Mouse (Mus musculus) adrenal gland, postnatal 4 days (tissue): Measurements from ENCODE around the gene Trim47. TPM values are rescaled to one million over a fixed set of nuclear protein-coding genes. Genes with fewer than 3 reads are reported as not detected.
A peak's percentile ranks its signal among the peaks of the same experiment; 100 is the strongest.
"Not testable (repeated sequence)": the region's sequence is repeated elsewhere in the genome, so short reads cannot be mapped to it uniquely, and the experiment has no call there.

Source experiments
- DNase-seq, 2 experiments: peaks; one replicate each; pipeline ENCODE4 v3.0.0; 2021 to 2022; ENCODE audit warnings: low spot score in 2 of 2, mixed read lengths in 2 of 2
- total RNA-seq, 2 experiments: library from RNA; stranded (reverse); gene quantifications; 2 replicates each; pipeline ENCODE4 v1.2.3; 2021

Trim47 gene
- total RNA-seq, 2 experiments from 2014 or later, result 21.3 to 23.9 TPM

DNA sequence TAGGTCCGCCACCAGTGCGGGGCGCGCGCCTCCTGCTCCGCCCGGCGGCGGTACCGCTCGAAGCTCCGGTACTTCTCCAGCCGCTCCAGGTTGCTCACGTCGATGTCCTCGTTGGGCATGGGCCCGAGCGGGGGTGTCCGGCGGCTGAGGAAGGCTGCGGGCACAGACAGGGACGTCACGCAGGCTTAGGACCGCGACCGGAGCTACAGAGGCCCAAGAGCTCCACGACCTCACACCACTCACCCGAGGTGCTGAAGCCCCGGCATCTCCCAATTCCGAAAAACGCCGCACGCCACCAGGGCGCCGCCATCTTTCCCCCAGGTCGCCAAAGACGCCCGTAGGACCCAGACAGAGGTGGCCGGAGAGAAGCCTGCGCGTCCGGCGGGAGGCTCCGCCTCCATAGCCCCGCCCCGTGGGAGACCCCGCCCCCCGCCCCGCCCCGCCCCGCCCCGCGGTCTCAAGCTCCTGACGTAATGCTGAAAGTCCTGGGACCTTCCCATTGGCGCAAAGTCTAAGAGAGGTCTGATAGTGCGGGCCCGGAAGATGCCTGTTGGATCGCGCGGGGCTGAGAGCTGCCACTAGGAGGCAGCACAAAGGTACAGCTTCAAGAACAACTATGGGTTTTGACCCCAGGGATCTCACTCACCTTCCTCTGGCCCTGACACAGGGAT is 11.6 kb upstream of the Trim47 start, which contains the start of gene Mrpl38:
TSS of gene Mrpl38 (minus strand) at position 401 of the 671 bp plus-strand sequence.
- peak; percentile 78 for DNase-seq

DNA sequence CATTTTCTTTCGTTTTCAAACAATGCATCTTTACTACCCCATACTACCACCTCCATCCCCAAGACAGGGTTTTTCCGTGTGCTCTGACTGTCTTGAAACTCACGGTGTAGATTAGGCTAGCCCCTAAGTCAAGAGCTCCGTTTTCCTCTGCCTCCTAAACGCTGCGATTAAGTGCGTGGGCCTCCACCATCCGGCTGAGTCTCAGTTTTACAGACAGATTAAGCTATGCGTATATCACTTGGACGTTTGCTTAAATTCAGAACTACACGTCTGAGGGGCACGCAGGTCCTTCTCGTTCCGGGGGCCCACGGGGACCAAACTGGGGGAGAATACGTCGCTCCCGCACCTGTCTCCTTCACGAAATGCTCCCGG is 11.1 kb upstream of the Trim47 start:
- no peak for DNase-seq

DNA sequence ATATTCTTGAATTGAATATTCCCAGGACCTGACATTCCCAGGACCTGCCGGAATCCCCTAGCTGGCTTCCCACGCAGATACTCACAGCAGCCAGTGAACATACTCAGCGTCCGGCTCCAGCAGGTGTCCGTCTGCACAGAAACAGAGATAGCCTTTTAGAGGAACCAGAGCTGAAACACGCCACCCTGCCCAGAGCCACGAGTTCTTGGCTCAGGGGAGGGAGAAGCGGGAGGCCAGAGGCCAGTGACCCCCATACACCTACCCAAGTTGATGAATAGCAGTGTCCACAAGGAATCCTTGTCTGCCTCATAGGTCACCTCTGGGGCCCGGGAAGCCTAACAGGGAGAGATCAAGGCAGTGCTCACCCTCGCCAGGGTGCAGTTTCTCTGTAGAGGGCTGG is 7.2 kb upstream of the Trim47 start:
- DNase-seq, result no peak

DNA sequence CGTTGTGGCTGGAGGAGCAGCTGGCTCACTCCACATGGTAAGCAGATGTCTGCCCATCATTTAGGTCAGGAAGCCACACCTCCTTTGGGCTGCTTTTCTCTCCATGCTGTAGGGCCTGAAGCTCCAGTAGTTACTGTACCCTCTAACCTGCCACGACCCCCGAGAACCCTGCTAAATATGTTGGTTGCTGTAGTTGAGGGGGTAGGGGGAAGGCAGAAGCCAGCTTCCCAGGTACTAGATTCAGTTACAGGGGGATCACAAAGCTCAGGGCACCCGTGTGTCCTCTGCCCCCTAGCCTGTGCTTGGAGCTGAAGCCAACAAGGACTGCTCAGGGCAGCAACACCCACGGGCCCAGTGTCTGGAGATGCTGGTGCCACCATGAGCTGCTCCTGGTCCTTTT is 6.5 kb upstream of the Trim47 start:
- DNase-seq, result no peak

DNA sequence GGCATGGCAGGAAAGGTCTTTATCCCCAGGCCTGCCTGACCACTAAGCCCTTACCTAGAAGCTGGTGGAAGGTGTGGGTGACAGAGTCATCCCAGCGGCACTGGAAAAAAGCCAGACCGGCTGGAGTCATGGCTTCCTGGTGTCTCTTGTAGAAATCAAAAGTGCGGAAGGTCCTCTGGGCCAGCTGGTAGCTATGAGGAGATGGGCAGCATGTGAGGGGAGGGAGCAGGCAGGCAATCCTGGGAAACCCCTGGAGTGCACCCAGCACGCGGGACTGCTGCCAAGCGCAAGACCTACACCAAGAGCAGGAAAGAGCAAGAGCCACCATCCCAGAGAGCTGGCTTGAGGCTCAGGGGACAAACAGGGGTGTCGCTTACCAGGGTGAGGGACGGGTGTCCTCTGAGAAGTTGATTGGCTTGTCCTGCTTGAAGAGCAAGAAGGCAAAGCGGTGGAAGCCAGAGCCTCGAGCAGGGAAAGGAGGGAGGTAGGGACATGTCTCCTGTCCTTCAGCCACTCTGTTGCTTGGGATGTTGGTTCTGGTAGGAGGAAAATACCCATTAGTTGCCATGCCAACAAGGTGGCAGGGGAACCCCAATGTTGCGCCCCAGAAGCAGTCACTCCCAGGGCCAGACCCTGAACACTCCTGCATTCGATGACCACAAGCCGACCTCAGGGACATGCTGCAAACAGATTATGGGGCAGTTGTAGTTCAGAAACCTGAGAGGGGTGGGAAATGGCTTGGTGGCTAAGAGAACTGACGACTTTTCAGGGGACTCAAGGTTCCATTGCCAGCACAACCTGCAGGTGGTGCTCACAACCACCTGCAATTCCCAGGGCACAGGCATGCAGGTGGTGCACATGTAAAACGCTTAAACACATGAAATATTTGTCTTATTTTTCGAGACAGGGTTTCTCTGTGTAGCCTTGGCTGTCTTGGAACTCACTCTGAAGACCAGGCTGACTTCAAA is 5.6 kb upstream of the Trim47 start:
- no peak for DNase-seq

DNA sequence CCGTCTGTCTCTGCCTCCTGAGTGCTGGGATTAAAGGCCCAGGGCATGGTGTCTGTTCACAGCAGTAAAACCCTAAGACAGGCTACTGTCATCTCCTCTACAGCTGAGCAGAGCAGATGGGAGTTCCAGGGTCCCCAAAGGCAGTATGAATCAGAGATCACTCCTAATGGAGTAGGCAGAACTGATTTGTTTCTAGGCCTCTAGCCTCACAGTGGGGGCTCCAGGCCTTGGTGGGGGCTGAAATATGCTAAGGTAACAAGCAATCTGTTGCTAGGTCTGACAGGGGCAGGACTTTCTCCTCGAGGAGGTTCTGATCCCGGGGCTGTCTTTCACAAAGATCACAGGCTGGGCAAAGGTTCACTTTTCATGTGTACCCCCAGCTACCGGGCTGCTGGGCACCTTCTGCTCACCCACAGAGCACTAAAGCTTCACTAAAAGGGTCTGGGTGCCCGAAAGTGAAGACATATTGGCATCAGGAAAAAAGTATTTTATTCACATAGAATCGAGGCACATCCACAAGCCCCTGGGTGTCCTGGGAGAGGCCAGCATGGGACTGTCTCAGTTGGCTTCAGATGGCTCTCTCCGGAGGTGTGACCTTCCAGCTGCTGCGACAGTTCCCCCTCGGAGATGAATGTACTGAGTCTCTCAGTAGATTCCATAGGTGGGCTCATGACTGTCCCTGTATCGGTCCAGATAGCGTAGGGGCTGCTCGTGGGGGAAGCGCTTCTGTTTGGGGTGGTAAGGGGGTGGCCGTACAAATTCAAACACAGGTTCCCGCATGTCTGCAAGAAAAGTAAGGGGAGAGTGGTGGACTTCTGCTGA is 4.5 kb upstream of the Trim47 start:
- DNase-seq, result no peak

DNA sequence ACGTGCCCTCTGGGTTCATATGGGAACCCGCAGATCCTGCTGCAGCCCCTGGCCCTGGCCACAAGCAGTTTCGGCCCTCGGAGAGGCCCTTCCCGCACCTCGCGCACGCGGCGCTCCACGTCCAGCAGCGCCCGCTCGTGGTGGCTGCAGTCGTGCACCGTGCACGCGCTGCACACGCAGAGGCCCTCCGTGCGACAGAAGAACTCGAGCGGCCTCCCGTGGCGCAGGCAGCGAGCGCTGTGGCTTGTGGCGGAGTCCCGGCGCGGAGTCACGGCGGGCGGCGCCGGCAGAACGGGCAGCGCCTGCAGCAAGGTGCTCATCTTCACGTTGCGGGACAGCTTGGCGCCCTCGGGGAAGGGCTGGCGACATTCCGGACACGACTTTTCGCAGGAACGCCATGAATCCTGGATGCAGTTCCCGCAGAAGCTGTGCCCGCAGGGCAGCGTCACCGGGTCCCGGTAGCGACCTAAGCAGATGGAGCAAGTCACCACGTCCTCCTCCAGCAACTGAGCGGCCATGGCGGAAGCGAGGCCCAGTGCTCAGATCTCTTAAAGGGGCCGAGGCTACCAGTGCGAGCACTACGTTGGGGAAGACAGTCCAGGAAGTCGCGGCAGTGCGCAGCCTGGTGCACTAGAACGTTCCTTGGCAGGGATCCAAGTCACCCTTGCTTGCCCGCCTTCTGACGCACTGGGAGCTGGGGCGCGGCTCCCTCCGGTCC is 3.6 kb upstream of the Trim47 start, which contains the start of gene Trim65:
TSS of gene Trim65 (minus strand) at position 641 of the 718 bp plus-strand sequence.
- DNase-seq, result peak; percentile 68 to 74

DNA sequence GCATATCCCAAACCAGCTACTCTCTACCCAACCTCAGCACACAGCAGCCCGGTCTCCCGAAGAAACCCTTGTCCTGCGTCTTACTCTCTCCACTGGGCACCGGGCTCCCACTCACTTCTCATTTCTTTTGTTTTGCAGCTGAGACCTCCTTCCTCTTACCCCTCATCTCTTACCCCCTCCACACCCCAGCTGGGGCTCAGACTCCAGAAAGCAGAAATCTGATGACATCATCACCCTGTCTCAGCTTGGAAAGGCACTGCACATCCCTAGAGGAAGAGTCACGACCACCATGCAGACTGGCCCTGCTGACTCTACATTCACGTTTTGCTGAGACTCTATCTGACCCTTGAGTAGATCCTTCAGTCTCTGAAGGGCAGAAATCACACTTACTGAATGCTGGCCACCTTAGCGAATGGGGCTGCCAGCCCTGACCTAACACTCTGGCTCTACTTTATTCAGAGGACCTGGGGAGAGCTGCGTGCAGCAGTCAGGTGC is 3.0 kb upstream of the Trim47 start:
- no peak for DNase-seq

DNA sequence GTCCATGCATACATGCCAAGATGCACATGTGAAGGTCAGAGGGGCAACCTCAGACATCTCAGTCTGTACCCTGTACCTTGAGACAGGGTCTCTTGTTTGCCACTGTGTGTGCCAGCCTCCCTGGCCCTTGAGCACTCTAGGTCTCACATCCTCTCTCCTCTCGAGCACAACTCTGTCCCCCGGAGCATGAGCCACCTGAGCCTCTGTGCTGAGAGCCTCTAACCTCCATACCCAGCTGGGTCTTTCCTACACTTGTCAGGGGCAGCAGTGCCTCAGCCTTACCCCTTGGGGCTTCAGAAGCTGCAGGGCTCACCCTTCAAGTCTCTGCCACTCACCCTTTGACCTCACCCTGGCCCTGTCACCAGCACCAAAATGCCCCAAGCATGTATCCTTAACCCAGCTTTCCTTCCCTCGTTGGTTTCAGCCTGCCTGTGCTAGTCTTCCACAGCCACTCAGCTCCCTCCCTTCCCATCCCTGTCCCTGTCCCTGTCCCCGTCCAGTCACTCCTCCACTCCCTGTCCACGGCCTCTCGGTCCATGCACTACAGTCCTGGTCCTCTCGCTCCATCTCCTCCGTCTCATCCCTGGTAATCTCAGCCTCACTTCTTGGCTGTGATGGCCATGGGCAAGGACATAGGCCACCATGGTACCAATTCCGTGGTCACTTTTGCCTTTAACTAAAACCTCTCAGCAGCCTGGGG is 2.2 kb upstream of the Trim47 start:
- DNase-seq, result no peak

DNA sequence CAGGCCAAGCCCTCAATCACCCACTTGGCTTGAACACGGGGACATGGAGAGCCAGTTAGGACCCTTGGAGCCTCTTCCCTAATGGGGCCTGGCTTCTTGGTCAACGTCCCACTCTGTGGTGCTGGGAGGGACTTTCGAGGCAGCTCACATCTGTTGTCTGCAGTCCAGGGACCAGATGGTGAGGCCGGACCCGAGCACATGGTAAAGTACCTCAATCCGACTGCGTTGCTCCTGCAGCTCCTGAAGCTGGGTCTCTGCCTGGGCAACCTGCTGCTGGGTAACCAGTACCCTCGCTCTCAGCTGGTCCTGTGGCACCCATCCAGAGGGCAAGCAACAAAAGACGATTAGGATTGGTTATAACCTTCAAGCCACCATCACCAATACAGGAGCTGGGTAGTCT is 976 bp upstream of the Trim47 start:
- no peak for DNase-seq

DNA sequence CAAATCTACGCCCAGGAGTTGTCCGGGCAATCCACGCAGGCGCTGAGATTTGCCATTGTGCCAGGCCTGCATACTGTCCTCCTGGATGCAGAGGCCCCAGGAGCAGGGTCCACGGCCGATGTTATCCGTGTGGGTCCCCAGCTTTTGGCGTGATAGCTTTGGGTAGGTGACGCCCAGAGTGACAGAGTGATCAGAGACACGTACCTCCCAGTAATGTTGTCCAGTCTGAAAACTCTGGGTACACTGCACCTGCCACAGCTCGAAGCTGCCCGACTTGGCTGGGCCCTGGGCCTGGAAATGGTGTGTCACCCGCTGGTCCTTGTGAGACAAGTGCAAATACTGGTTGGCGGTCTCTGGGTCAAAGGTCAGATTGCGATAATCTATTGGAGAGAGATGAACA is 749 bp downstream of the Trim47 start:
- DNase-seq, result no peak

DNA sequence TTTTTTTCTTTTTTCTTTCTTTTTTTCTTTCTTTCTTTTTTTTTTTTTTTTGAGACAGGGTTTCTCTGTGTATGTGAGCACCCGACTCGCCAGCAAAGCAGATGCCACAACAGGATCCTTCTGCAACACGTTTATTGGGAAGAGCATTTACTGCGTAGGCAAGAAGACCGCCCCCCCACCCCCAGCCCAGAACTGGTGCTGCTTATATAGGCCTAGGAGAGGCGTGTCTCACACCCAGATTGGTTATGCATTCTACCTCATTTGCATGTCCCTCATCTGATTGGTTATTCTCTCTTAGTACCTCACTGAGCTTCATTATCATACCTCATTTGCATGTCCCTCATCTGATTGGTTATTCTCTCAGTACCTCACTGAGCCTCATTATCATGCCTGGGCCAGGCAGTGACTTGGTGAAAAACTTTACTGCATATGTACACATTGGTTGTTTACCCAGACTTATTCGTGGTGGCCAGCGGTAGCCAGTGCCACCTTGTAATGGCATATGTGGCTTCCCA is 5.2 kb downstream of the Trim47 start:
- not testable (repeated sequence) for DNase-seq

DNA sequence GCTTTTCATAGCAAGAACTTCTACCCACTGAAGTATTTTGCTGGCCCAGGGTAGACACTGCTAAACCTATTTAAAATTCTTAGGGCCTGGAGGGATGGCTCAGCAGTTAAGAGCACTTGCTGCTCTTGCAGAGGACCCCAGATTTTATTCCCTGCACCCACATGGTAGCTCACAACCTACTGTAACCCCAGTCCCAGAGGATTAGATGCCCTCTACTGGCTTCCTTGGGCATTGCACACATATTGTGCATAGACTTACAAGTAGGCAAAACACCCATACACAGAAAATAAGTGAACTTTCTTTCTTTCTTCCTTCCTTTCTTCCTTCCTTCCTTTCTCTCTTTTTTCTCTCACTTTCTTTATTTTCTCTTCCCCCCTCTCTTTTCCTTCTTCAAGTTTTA is 9.2 kb downstream of the Trim47 start:
- DNase-seq, result no peak

DNA sequence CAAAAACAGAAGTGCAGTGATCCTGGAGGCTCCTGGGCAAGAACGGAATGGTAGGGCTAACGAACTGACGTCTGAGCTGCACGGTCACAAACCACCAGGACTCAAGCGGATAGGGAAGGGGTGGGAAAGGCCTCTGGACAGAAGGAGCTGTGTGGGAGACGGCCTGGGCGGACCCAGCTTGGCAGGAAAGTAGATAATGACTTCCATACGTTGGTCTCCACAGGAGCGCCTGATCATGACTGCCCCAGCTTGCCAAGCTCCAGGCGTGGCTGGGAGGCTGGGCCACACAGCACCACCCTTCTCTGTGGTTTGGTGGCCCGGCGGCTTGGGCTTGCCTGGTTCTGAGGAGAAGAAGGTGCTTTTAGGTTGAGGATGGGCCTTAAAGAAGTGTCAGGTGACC is 9.8 kb downstream of the Trim47 start:
- no peak for DNase-seq

DNA sequence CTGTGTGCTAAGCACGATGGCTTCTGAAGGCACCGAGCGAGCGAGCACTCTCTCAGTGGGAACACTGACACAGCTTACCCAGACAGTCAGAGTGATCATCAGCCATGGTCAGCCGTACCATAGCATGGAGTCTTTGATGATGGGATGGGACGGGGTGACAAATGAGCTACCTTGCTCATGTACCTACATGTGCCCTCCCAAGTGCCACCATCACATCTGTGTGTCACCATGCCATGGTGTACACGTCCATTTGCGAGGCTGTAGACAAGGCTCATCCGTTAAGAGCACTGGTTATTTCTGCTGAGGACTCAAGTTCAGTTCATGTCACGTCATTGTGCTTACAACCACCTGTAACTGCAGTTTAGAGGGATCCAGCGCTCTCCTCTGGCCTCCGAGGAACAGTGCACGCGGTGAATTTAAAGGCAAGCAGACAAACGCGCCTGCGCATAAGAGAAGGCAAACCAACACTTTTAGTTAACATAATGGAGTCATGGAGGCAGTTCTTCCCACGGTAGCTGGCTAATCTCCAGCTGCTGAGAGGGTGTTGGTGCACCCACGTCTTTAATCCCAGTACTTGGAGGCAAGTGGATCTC is 15.3 kb downstream of the Trim47 start:
- DNase-seq, result no peak

DNA sequence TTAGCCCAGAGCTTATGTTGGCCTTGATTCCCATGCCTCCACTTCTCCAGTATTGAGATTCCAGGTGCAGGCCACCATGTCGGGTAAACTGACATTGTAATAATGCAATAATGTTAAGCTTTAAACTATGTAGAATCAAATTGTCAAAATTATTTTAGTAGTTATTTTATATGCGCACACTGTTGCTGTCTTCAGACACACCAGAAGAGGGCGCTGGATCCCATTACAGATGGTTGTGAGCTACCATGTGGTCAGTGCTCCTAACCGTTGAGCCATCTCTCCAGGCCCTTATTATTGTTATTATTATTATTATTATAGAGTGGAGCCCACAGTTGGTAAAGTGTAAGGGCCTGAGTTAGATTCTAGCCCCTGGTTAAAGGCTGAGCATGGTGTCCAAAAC is 15.9 kb downstream of the Trim47 start:
- no peak for DNase-seq

DNA sequence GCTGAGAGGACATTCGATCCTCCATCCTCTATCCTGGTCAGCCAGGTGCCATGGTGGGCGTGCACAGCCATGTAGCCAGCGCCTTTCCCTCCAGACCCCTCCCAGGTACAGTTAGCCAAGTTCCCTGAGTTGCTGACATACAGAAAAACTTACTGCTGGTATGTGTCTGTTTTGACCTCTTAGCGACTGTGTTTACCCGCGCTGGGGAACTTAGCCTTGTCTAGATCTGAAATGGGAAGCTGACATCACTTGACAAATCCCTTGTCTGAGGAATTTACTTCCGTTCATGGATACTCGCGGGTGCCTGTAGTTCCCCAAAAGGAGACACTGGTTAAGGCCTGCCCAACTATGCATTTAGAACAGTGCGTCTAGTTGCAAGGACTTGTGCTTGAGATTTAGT is 16.5 kb downstream of the Trim47 start:
- no peak for DNase-seq

DNA sequence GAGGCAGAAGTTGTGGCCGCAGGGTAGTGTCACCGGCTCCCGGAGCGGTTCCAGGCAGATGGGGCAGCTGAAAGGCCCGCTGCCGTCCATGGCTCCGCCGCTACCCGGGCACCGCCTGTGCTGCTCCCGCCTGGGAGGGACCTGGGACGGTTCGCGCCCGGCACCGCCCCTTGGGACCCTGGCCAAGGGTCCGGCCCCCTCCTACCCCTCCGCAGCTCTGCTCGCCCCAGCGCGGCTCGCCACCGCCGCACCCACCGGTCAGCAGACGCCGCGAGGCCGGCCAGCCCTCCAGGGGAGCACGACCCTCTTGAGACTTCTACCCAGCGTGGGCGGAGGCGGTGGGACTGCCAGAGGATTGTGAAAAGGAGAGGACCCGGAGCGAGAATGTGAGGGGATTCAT is 16.9 kb downstream of the Trim47 start:
- no peak for DNase-seq

DNA sequence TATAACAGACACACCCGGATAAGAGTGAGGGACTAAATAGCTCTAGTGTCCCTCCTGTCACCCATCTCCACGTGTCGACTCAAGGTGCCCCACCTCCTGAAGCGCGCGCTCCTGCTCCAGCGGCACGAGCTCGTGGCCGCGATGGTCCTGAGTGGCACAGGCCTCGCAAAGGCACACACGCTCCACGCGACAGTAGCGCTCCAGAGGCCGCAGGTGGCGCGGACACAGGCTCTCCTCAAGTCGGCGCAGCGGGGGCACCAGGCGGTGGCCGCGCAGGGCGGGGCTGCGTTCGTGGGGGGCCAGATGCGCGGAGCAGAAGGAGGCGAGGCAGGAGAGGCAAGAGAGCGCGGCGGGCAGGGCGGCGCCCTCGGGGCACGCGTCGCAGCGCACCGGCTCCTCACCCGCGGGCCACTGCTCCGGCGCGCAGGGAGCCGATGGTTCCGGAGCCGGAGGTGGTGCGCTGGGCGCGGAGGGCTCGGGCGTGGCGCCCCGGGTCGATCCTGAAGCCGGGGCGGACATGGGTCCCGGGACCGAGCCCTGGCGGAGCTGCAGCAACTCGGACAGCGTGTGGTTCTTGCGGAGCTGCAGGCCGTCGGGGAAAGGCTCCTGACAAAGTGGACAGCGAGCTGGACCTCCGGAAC is 17.4 kb downstream of the Trim47 start:
- DNase-seq, result no peak
